Mouse (Mus musculus): ENCODE results near the gene Camk2n1. TPM values are rescaled to one million over a fixed set of nuclear protein-coding genes. Genes with fewer than 3 reads are reported as not detected.

Gene Camk2n1
- polyA plus RNA-seq, 1 experiment, result 39.6 TPM

- peak overlapping the region; percentile 99 for H3K4me3 ChIP-seq (ENCODE audit: insufficient read depth, low read depth, low read length)
- peak; percentile 81 for DNase-seq
- peak overlapping the region; percentile 99 for H3K27ac ChIP-seq (ENCODE audit: insufficient read depth, low read depth, low read length)
- no peaks in the 10 kb centered on the region for H3K27me3 ChIP-seq (replicated peaks; ENCODE audit: control insufficient read depth, insufficient read depth, low read length)
- under 1% methylated on average over 58 of the region's 58 CpGs for WGBS
- no peak for TF ChIP-seq CTCF (conservative IDR thresholded peaks at IDR 0.05; ENCODE audit: insufficient read depth, insufficient read length, low read depth, low read length)
- TF ChIP-seq POLR2A (IDR thresholded peaks at IDR 0.05; ENCODE audit: low read depth, low read length), result no peak
- no peaks in the 10 kb centered on the region for H3K36me3 ChIP-seq (ENCODE audit: control insufficient read depth, insufficient read depth, low read length)
- peaks cover 28% of the 10 kb centered on the region for H3K4me1 ChIP-seq (ENCODE audit: control insufficient read depth, insufficient read depth, low read length)
Measured at GRCm38 (mm10) chr4:138455141-138455955, 1.2 kb downstream of the Camk2n1 start.

GRCm38 (mm10) chr4:138455956-138456341 is 1.8 kb downstream of the Camk2n1 start:
- peaks cover 33% of the 10 kb centered on the region for H3K4me1 ChIP-seq (ENCODE audit: control insufficient read depth, insufficient read depth, low read length)
- H3K27me3 ChIP-seq (replicated peaks; ENCODE audit: control insufficient read depth, insufficient read depth, low read length), result no peaks in the 10 kb centered on the region
- H3K27ac ChIP-seq (ENCODE audit: insufficient read depth, low read depth, low read length), result peak overlapping the region; percentile 99
- DNase-seq, result peak; percentile 49
- H3K4me3 ChIP-seq (ENCODE audit: insufficient read depth, low read depth, low read length), result peak overlapping the region; percentile 99
- 3% methylated on average over 17 of the region's 17 CpGs for WGBS
- TF ChIP-seq CTCF (conservative IDR thresholded peaks at IDR 0.05; ENCODE audit: insufficient read depth, insufficient read length, low read depth, low read length) (no peak), POLR2A (IDR thresholded peaks at IDR 0.05; ENCODE audit: low read depth, low read length) (no peak)
- no peaks in the 10 kb centered on the region for H3K36me3 ChIP-seq (ENCODE audit: control insufficient read depth, insufficient read depth, low read length)

- no peak for TF ChIP-seq CTCF (conservative IDR thresholded peaks at IDR 0.05; ENCODE audit: insufficient read depth, insufficient read length, low read depth, low read length)
- no peak for TF ChIP-seq POLR2A (IDR thresholded peaks at IDR 0.05; ENCODE audit: low read depth, low read length)
- H3K27ac ChIP-seq (ENCODE audit: insufficient read depth, low read depth, low read length), result peak overlapping the region; percentile 99
- 17% methylated on average over 8 of the region's 8 CpGs for WGBS
- H3K4me1 ChIP-seq (ENCODE audit: control insufficient read depth, insufficient read depth, low read length), result peaks cover 36% of the 10 kb centered on the region
- peak; percentile 37 for DNase-seq
- H3K27me3 ChIP-seq (replicated peaks; ENCODE audit: control insufficient read depth, insufficient read depth, low read length), result no peaks in the 10 kb centered on the region
- peak overlapping the region; percentile 99 for H3K4me3 ChIP-seq (ENCODE audit: insufficient read depth, low read depth, low read length)
- no peaks in the 10 kb centered on the region for H3K36me3 ChIP-seq (ENCODE audit: control insufficient read depth, insufficient read depth, low read length)
Measured at GRCm38 (mm10) chr4:138456536-138456935, 2.4 kb downstream of the Camk2n1 start.

- no peak for TF ChIP-seq POLR2A (IDR thresholded peaks at IDR 0.05; ENCODE audit: low read depth, low read length)
- no peak for TF ChIP-seq CTCF (conservative IDR thresholded peaks at IDR 0.05; ENCODE audit: insufficient read depth, insufficient read length, low read depth, low read length)
- Histone ChIP-seq H3K36me3 (ENCODE audit: control insufficient read depth, insufficient read depth, low read length) (no peaks in the 10 kb centered on the region), H3K27me3 (replicated peaks; ENCODE audit: control insufficient read depth, insufficient read depth, low read length) (no peaks in the 10 kb centered on the region), H3K4me1 (ENCODE audit: control insufficient read depth, insufficient read depth, low read length) (peaks cover 39% of the 10 kb centered on the region), H3K27ac (ENCODE audit: insufficient read depth, low read depth, low read length) (no peak overlapping the region), H3K4me3 (ENCODE audit: insufficient read depth, low read depth, low read length) (no peak overlapping the region)
- DNase-seq, result peak; percentile 40
- WGBS, result 30% methylated on average over 4 of the region's 4 CpGs
Measured at GRCm38 (mm10) chr4:138457091-138457490, 3.0 kb downstream of the Camk2n1 start.

GRCm38 (mm10) chr4:138458171-138458570 is 4.1 kb downstream of the Camk2n1 start:
- WGBS, result 73% methylated on average over 7 of the region's 7 CpGs
- Histone ChIP-seq H3K36me3 (ENCODE audit: control insufficient read depth, insufficient read depth, low read length) (no peaks in the 10 kb centered on the region), H3K4me1 (ENCODE audit: control insufficient read depth, insufficient read depth, low read length) (peaks cover 49% of the 10 kb centered on the region), H3K27me3 (replicated peaks; ENCODE audit: control insufficient read depth, insufficient read depth, low read length) (no peaks in the 10 kb centered on the region), H3K4me3 (ENCODE audit: insufficient read depth, low read depth, low read length) (no peak overlapping the region), H3K27ac (ENCODE audit: insufficient read depth, low read depth, low read length) (no peak overlapping the region)
- peak; percentile 63 for DNase-seq
- TF ChIP-seq POLR2A (IDR thresholded peaks at IDR 0.05; ENCODE audit: low read depth, low read length), result no peak
- no peak for TF ChIP-seq CTCF (conservative IDR thresholded peaks at IDR 0.05; ENCODE audit: insufficient read depth, insufficient read length, low read depth, low read length)

GRCm38 (mm10) chr4:138458735-138459440 is 4.8 kb downstream of the Camk2n1 start:
- Histone ChIP-seq H3K4me3 (ENCODE audit: insufficient read depth, low read depth, low read length) (no peak overlapping the region), H3K4me1 (ENCODE audit: control insufficient read depth, insufficient read depth, low read length) (peaks cover 54% of the 10 kb centered on the region), H3K36me3 (ENCODE audit: control insufficient read depth, insufficient read depth, low read length) (no peaks in the 10 kb centered on the region), H3K27ac (ENCODE audit: insufficient read depth, low read depth, low read length) (peak overlapping the region; percentile 66), H3K27me3 (replicated peaks; ENCODE audit: control insufficient read depth, insufficient read depth, low read length) (no peaks in the 10 kb centered on the region)
- TF ChIP-seq CTCF (conservative IDR thresholded peaks at IDR 0.05; ENCODE audit: insufficient read depth, insufficient read length, low read depth, low read length), result no peak
- no peak for TF ChIP-seq POLR2A (IDR thresholded peaks at IDR 0.05; ENCODE audit: low read depth, low read length)
- 24% methylated on average over 5 of the region's 5 CpGs for WGBS
- peak; percentile 50 for DNase-seq

GRCm38 (mm10) chr4:138459775-138460174 is 5.7 kb downstream of the Camk2n1 start:
- TF ChIP-seq CTCF (conservative IDR thresholded peaks at IDR 0.05; ENCODE audit: insufficient read depth, insufficient read length, low read depth, low read length) (0 out of 2 replicates have a peak, but pooled peaks have one; percentile 17), POLR2A (IDR thresholded peaks at IDR 0.05; ENCODE audit: low read depth, low read length) (no peak)
- WGBS, result 41% methylated on average over 6 of the region's 6 CpGs
- H3K27me3 ChIP-seq (replicated peaks; ENCODE audit: control insufficient read depth, insufficient read depth, low read length), result no peaks in the 10 kb centered on the region
- peak overlapping the region; percentile 66 for H3K27ac ChIP-seq (ENCODE audit: insufficient read depth, low read depth, low read length)
- peaks cover 54% of the 10 kb centered on the region for H3K4me1 ChIP-seq (ENCODE audit: control insufficient read depth, insufficient read depth, low read length)
- no peak overlapping the region for H3K4me3 ChIP-seq (ENCODE audit: insufficient read depth, low read depth, low read length)
- DNase-seq, result peak; percentile 91
- H3K36me3 ChIP-seq (ENCODE audit: control insufficient read depth, insufficient read depth, low read length), result no peaks in the 10 kb centered on the region
